Mouse (Mus musculus) stomach, embryonic 14.5 days (tissue): ENCODE measurements around the gene Pde4d. TPM values are rescaled to one million over a fixed set of nuclear protein-coding genes. Genes with fewer than 3 reads are reported as not detected.

Experiments
- ATAC-seq: fragments of 200-750 bp; cut with Nextera tagmentation; 2 replicates; pipeline ENCODE4 v1.8.0; 2017; ENCODE audit warnings: low read depth, moderate TSS enrichment; ENCODE audit not compliant: insufficient number of reproducible peaks, insufficient read depth, low FRiP score
- H3K27ac ChIP-seq: fragments of 300-500 bp; sonication (generic); 2 replicates; pipeline ENCODE4 v1.5.1; 2014; ENCODE audit warnings: mild to moderate bottlenecking, low read length, moderate library complexity, mixed read lengths
- H3K27me3 ChIP-seq: fragments of 300-500 bp; sonication (generic); 2 replicates; pipeline ENCODE4 v1.6.1; 2014; ENCODE audit warnings: low read length, control low read depth, mixed read lengths; ENCODE audit not compliant: control insufficient read depth, insufficient read depth
- H3K36me3 ChIP-seq: fragments of 300-500 bp; sonication (generic); 2 replicates; pipeline ENCODE4 v1.6.1; 2014; ENCODE audit warnings: mild to moderate bottlenecking, control low read depth, low read length, moderate library complexity, mixed read lengths; ENCODE audit not compliant: control insufficient read depth, insufficient read depth
- H3K4me1 ChIP-seq: fragments of 300-500 bp; sonication (generic); 2 replicates; pipeline ENCODE4 v1.6.1; 2014; ENCODE audit warnings: low read length, control low read depth, mixed read lengths; ENCODE audit not compliant: control insufficient read depth, insufficient read depth
- H3K4me2 ChIP-seq: fragments of 300-500 bp; sonication (generic); replicated peaks from 2 replicates; pipeline ENCODE4 v1.6.1; 2014; ENCODE audit warnings: low read depth, low read length, control low read depth
- H3K4me3 ChIP-seq: fragments of 300-500 bp; sonication (generic); 2 replicates; pipeline ENCODE4 v1.5.1; 2014; ENCODE audit warnings: low read depth, low read length, control low read depth
- H3K9ac ChIP-seq: fragments of 300-500 bp; sonication (generic); replicated peaks from 2 replicates; pipeline ENCODE4 v1.6.1; 2014; ENCODE audit warnings: low read depth, mild to moderate bottlenecking, control low read depth, low read length, moderate library complexity, mixed read lengths
- H3K9me3 ChIP-seq: fragments of 300-500 bp; sonication (generic); 2 replicates; pipeline ENCODE4 v1.6.1; 2016; ENCODE audit warnings: low read depth, low read length, control low read depth; ENCODE audit not compliant: control insufficient read depth
- WGBS: fragments of 180-500 bp; shearing (Covaris S2); extraction: QIAGEN DNeasy Blood & Tissue Kit; methylation state at CpG from one replicate; pipeline ENCODE4 v1.1.7; 2014; 5-methylcytosine and 5-hydroxymethylcytosine counted together
- polyA plus RNA-seq: library from polyadenylated mRNA; unstranded; fragments of >200 nt; fragmentation: Nextera tagmentation; extraction: Ambion mirVana; gene quantifications from 2 replicates; pipeline ENCODE4 v1.2.1, GENCODE M21; 2014

Pde4d gene
- polyA plus RNA-seq, 1 experiment from 2014 or later: 29.3 TPM

- H3K9me3 ChIP-seq: no peaks in the 10 kb centered on the region
- 69% methylated on average over 5 of the region's 5 CpGs for WGBS
- no peaks in the 10 kb centered on the region for H3K4me1 ChIP-seq
- no peak overlapping the region for H3K27ac ChIP-seq
- H3K36me3 ChIP-seq: no peaks in the 10 kb centered on the region
- no peak overlapping the region for H3K4me3 ChIP-seq
- no peak for ATAC-seq
- H3K27me3 ChIP-seq: no peaks in the 10 kb centered on the region
- H3K4me2 ChIP-seq: no peak overlapping the region
- H3K9ac ChIP-seq: no peak overlapping the region
Measured at GRCm38 (mm10) chr13:109569491-109569890, 1119.7 kb downstream of the Pde4d start.

- H3K27me3 ChIP-seq: no peaks in the 10 kb centered on the region
- no peak overlapping the region for H3K27ac ChIP-seq
- no peaks in the 10 kb centered on the region for H3K36me3 ChIP-seq
- WGBS: 82% methylated on average over 1 of the region's 1 CpGs
- H3K9ac ChIP-seq: no peak overlapping the region
- no peaks in the 10 kb centered on the region for H3K9me3 ChIP-seq
- no peaks in the 10 kb centered on the region for H3K4me1 ChIP-seq
- H3K4me2 ChIP-seq: no peak overlapping the region
- H3K4me3 ChIP-seq: no peak overlapping the region
- ATAC-seq: no peak
Measured at GRCm38 (mm10) chr13:109576725-109577124, 1127.0 kb downstream of the Pde4d start.

GRCm38 (mm10) chr13:109577454-109577853, 1127.7 kb downstream of the Pde4d start:
- WGBS: 38% methylated on average over 5 of the region's 5 CpGs
- no peak overlapping the region for H3K4me2 ChIP-seq
- peak; percentile 42; the same call in 1 of the 2 replicates for ATAC-seq

GRCm38 (mm10) chr13:109577901-109578300, 1128.2 kb downstream of the Pde4d start:
- Histone ChIP-seq H3K27me3 (no peaks in the 10 kb centered on the region), H3K27ac (no peak overlapping the region; the same call in 1 of the 2 replicates), H3K4me3 (no peak overlapping the region), H3K9ac (no peak overlapping the region), H3K9me3 (no peaks in the 10 kb centered on the region), H3K4me1 (no peaks in the 10 kb centered on the region), H3K36me3 (no peaks in the 10 kb centered on the region), H3K4me2 (no peak overlapping the region)
- WGBS: 42% methylated on average over 4 of the region's 4 CpGs
- ATAC-seq: no peak

More at GRCm38 (mm10) chr13:109577454-109577853, 1127.7 kb downstream of the Pde4d start:
- Histone ChIP-seq H3K4me3 (no peak overlapping the region), H3K9ac (no peak overlapping the region), H3K27me3 (no peaks in the 10 kb centered on the region), H3K4me1 (no peaks in the 10 kb centered on the region), H3K36me3 (no peaks in the 10 kb centered on the region), H3K27ac (no peak overlapping the region), H3K9me3 (no peaks in the 10 kb centered on the region)

- H3K9ac ChIP-seq: no peak overlapping the region
- H3K9me3 ChIP-seq: no peaks in the 10 kb centered on the region
- no peak for ATAC-seq
- no peaks in the 10 kb centered on the region for H3K36me3 ChIP-seq
- no peaks in the 10 kb centered on the region for H3K27me3 ChIP-seq
- no peak overlapping the region for H3K4me3 ChIP-seq
- no peak overlapping the region for H3K27ac ChIP-seq
- 75% methylated on average over 16 of the region's 16 CpGs for WGBS
- no peak overlapping the region for H3K4me2 ChIP-seq
- H3K4me1 ChIP-seq: no peaks in the 10 kb centered on the region
Measured at GRCm38 (mm10) chr13:109581284-109582070, 1131.7 kb downstream of the Pde4d start.

GRCm38 (mm10) chr13:109590048-109590447, 1140.3 kb downstream of the Pde4d start:
- ATAC-seq: no peak

GRCm38 (mm10) chr13:109592192-109592797, 1142.5 kb downstream of the Pde4d start:
- no peak for ATAC-seq
- no peaks in the 10 kb centered on the region for H3K4me1 ChIP-seq
- no peaks in the 10 kb centered on the region for H3K9me3 ChIP-seq
- no peaks in the 10 kb centered on the region for H3K27me3 ChIP-seq
- H3K4me2 ChIP-seq: no peak overlapping the region
- H3K36me3 ChIP-seq: no peaks in the 10 kb centered on the region
- no peak overlapping the region for H3K4me3 ChIP-seq
- WGBS: 84% methylated on average over 8 of the region's 8 CpGs
- no peak overlapping the region for H3K27ac ChIP-seq
- no peak overlapping the region for H3K9ac ChIP-seq

More at GRCm38 (mm10) chr13:109590048-109590447, 1140.3 kb downstream of the Pde4d start:
- Histone ChIP-seq H3K4me3 (no peak overlapping the region), H3K9me3 (no peaks in the 10 kb centered on the region), H3K9ac (no peak overlapping the region), H3K4me1 (no peaks in the 10 kb centered on the region), H3K27me3 (no peaks in the 10 kb centered on the region), H3K4me2 (no peak overlapping the region), H3K36me3 (no peaks in the 10 kb centered on the region), H3K27ac (no peak overlapping the region)
- 75% methylated on average over 4 of the region's 4 CpGs for WGBS

- no peak overlapping the region for H3K9ac ChIP-seq
- no peak for ATAC-seq
Measured at GRCm38 (mm10) chr13:109599711-109600110, 1150.0 kb downstream of the Pde4d start.

More at GRCm38 (mm10) chr13:109599711-109600110, 1150.0 kb downstream of the Pde4d start:
- Histone ChIP-seq H3K4me3 (no peak overlapping the region), H3K27me3 (no peaks in the 10 kb centered on the region), H3K9me3 (no peaks in the 10 kb centered on the region), H3K36me3 (no peaks in the 10 kb centered on the region), H3K4me2 (no peak overlapping the region), H3K4me1 (no peaks in the 10 kb centered on the region), H3K27ac (no peak overlapping the region)
- WGBS: 69% methylated on average over 4 of the region's 4 CpGs
